Mouse (Mus musculus): Measurements from ENCODE around the gene Sh3tc1.
A peak's percentile ranks its signal among the peaks of the same experiment; 100 is the strongest.

Sh3tc1 gene

GRCm38 (mm10) chr5:35719343-35719742 lies 20.4 kb downstream of the Sh3tc1 start:
- DNase-seq, result no peak

DNA sequence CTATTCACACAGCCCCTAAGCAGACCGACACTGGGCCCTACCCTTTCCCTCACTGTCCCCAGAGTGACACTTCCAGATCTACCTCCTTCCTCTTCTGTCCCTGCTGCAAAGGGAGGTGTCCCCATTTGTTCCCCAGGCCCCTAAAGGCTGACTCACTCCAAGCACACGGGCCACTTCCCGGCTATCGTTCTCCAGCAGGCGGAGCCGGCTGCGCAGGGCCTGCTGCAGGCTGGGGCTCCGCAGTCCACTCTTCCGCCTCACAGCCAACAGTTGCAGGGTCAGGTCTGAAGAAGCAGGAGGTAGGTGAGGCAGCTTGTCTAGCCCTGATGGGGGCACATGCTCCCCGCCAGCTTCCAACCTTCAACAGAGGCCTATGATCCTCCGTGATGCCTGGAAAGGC lies 21.0 kb downstream of the Sh3tc1 start:
- DNase-seq, result no peak

DNA sequence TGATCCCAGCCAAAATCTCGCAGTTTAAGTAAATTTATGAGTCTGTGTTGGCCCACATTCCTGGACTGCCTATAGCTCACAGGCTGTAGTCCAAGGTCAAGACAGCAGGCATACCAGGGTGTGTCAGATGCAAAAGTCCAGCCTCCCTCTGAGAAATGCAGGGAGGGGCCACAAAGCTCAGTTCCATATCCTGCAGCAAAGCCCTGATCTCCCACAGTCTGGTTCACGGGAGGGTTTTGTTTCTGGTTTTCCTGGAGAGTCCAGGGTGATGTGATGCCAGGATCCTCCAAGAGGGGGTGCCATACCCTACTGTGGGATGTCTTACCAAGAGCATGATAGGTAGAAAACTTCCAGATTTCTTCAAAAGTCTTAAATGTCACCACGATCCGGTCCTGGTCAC lies 21.8 kb downstream of the Sh3tc1 start:
- DNase-seq, result peak; percentile 38 to 64

DNA sequence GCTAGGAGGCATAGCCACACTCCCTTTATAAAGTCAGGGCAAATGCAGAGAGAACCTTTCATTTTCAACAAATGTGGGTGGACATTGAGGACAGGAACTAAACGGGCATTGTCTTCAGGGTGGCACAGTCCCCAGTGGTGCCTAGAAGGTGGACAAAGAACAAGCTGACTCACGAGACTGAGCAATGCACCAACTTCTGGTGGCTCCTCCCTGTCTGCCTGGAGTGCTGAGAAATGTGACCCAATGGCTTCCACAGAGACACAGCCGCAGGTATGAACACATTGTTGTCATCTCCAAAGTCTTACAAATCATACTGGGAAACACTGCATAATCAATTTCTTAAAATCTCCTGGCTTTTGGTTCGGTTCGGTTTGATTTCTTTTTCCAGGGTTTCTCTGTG lies 22.3 kb downstream of the Sh3tc1 start:
- DNase-seq, result no peak

GRCm38 (mm10) chr5:35713649-35714354 lies 26.0 kb downstream of the Sh3tc1 start:
- peak; percentile 89 to 92 for DNase-seq

DNA sequence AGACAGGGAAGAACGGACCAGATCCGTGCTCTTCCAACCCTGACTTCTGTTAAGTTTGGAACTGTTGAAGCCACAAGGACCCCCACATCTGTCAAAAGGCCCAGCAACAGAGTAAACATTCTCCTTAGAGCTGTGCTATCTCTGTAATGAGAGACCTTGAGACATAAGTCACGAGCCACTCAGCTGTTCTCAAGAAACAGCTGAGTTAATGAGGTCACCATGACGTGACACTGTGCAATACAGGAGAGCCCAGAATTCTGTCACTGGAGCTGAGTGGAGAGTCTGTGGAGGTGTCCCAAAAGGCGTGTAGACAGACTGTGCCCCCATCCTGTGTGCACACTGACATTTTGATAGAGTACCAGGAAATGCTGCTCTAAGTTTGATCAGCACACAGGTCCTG lies 27.3 kb downstream of the Sh3tc1 start:
- no peak for DNase-seq

DNA sequence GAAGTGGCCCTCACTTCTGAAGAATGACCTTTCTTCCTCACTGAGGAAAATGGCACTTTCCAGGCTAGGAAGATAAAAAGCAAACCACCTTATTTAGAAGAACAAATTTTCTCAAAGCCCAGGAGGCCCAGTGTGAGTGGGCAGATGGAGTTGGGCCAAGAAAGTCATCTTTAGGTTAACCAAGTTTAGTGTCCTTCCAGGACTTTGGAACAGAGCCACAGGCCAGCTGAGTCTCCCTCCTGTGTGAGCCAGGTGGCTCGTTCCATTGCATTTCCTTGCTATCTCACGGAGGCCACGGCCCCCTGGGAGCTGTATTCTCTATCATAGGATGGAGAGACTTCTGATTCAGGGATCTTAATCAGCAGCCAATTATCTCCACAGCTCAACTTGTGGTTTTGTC lies 28.9 kb downstream of the Sh3tc1 start:
- DNase-seq, result no peak

DNA sequence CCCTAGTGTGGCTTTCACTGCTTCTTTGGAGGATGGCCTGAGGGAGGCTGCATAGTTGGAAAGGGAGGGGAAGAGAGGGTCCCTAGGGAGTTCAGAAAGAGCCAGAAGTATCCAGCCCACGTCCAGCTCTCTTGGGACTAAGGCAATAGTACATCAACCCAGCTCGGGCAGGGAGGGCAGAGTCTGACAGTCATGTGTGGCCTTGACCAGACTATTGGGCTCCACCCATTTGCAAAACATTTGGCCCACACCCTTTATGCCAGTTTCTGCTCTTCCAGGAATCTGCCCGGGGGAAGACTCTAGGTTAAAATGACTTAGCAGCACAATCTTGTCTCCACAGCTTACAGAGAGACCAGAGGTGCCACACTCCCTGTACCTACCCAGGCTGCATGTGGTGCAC lies 29.3 kb downstream of the Sh3tc1 start:
- no peak for DNase-seq

DNA sequence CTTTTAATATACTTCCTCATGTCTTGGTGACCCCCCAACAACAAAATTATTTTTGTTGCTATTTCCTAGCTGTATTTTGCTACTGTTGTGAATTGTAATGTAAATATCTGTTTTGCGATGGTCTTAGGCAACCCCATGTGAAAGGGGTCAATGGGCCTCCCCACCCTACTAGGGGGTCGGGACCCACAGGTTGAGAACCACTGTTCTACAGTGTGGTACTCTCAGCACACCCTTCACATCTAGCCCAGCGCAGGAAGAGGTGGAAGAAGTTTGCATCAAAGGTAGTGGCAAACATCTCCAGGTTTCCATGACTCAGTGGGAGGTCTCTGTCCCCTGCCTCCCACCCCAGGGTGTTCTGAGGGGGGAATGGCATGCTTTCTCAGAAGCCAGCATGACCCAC lies 34.4 kb downstream of the Sh3tc1 start:
- DNase-seq, result no peak

DNA sequence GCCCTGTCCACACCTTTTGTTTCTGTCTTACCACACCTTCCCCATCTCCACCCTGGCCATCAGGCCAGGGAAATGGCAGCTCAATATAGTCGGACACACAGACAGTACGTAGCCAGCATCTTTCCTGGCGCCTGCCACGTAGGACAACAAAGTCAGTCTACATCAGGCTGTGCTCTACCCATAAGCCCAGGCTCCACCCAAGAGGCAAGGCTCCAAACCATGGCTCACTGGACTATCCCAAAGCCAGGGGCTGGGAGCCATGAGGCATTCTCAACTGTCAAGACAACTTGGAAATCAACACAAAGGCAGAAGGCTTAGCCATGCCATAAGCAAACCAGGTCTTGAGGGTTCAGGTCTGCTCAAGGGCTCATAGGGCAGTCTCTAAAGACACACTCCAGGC lies 36.0 kb downstream of the Sh3tc1 start:
- no peak for DNase-seq

DNA sequence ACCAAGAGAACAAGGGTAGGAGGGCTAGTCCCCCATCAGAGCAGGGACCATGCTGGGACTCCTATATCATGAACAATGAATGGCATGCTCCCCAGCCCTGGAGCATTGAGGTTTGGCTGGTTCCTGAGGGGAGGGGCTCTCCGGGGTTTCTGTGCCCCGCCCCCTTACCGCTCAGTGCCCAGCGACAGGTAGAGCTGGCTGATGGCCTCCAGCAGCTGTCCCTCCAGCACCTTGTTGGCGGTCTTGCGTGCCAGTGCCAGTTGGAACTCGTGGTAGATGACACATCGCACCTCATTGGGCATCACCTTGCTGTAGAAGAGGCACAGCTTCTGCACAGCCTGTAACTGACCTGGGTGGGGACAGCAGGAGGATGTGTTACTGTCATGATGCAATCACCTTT lies 36.6 kb downstream of the Sh3tc1 start:
- no peak for DNase-seq

- DNase-seq, result no peak
These were observed 37.1 kb downstream of the Sh3tc1 start for GRCm38 (mm10) chr5:35702582-35703140.

GRCm38 (mm10) chr5:35701042-35701441 lies 38.7 kb downstream of the Sh3tc1 start:
- DNase-seq, result peak; percentile 67 to 83

- DNase-seq, result peak; percentile 46 to 61
These were observed 44.0 kb downstream of the Sh3tc1 start for GRCm38 (mm10) chr5:35695815-35696214.

DNA sequence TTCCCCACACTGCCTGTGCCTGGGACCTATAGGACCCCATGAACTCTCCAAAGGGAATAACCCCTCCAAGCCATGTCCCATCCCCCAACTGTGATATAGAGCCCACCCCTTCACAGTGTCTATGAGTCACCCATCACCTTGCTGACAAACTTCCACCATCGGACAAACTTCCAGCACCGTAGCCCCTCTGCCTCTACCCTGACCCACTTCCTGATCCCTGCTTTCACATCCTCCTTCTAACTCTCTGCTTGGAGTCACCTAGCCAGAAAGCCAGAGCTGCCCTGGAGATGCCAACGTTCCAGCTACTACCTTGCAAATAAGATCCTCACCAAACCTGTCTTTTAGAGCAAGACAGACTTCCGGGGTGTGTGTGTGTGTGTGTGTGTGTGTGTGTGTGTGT lies 46.1 kb downstream of the Sh3tc1 start:
- DNase-seq, result no peak

GRCm38 (mm10) chr5:35691246-35691645 lies 48.5 kb downstream of the Sh3tc1 start:
- DNase-seq, result no peak

GRCm38 (mm10) chr5:35690485-35691165 lies 49.2 kb downstream of the Sh3tc1 start:
- DNase-seq, result peak; percentile 74 to 76

GRCm38 (mm10) chr5:35689374-35689773 lies 50.4 kb downstream of the Sh3tc1 start:
- no peak for DNase-seq

GRCm38 (mm10) chr5:35688851-35689250 lies 50.9 kb downstream of the Sh3tc1 start:
- peak in 1 of 2 experiments; percentile 34 for DNase-seq

- no peak for DNase-seq
These were observed 52.7 kb downstream of the Sh3tc1 start for GRCm38 (mm10) chr5:35687098-35687497.

- no peak for DNase-seq
These were observed 53.5 kb downstream of the Sh3tc1 start for GRCm38 (mm10) chr5:35686336-35686735.

GRCm38 (mm10) chr5:35685079-35685478 lies 54.7 kb downstream of the Sh3tc1 start:
- no peak for DNase-seq

GRCm38 (mm10) chr5:35680958-35681357 lies 58.8 kb downstream of the Sh3tc1 start:
- peak in 1 of 2 experiments; percentile 44 for DNase-seq

All from cerebellum, postnatal 14 days (tissue).